Mouse (Mus musculus) right cerebral cortex, adult 18-20 months (tissue): ENCODE measurements around the gene Nmrk2.

Experiments
- DNase-seq: peaks from one replicate; pipeline ENCODE4 v3.0.0; 2022; ENCODE audit warnings: mixed read lengths

Gene Nmrk2

DNA sequence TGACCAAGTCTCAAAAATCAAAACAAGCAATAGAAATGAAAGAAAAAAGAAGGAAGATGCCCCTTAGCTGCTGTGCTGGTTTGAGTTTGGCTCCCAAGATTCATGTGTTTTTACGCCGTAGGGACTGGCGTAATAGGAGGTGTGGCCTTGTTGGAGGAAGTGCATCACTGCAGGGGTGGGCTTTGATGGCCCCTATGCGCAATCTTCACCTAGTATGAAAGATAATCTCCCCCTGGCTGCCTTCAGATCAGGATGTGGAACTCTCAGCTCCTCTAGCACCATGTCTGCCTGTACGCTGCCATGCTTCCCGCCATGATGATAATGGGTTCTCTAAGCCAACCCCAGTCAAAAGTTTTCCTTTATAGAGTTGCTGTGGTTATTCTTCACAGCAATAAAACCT lies 14.4 kb upstream of the Nmrk2 start:
- no peak for DNase-seq

DNA sequence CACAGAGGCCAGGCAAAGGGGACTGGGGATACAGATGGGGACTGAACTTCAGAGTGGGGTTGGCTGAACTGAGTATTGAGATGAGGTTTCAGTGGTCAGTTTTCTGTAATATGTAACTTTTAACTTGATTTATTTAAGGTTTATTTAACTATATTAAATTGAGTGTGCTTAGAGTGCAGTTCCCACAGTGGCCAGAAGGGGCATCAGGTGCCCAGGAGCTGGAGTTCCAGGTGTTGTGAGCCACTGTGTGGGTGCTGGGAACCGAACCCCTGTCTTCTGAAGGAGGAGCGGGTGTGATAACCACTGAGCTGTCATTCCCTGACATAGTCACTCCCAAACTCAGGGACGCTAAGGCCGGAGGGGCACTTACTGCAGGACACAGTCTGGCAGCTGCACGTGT lies 8.3 kb upstream of the Nmrk2 start:
- DNase-seq: no peak

DNA sequence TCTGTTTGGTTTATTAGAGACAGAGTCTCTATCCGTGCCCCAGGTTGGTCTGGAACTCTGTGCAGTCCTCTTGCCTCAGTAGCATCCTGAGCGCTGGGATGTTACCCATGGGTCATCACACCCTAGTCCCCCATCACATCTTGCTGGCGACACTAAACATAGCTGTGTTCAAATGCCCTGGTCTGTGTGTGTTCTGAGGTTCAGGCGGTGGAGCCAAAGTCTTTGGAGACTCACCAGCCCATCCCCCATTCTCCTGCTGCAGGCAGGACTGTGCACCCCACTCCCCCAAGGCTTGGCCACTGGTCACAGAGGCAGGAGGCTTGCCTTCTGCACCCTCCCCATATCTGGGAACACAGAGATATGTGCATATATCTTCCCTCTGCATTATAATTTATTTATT lies 2.3 kb upstream of the Nmrk2 start:
- no peak for DNase-seq

GRCm38 (mm10) chr10:81202978-81203720 lies 1.3 kb upstream of the Nmrk2 start:
- DNase-seq: no peak

DNA sequence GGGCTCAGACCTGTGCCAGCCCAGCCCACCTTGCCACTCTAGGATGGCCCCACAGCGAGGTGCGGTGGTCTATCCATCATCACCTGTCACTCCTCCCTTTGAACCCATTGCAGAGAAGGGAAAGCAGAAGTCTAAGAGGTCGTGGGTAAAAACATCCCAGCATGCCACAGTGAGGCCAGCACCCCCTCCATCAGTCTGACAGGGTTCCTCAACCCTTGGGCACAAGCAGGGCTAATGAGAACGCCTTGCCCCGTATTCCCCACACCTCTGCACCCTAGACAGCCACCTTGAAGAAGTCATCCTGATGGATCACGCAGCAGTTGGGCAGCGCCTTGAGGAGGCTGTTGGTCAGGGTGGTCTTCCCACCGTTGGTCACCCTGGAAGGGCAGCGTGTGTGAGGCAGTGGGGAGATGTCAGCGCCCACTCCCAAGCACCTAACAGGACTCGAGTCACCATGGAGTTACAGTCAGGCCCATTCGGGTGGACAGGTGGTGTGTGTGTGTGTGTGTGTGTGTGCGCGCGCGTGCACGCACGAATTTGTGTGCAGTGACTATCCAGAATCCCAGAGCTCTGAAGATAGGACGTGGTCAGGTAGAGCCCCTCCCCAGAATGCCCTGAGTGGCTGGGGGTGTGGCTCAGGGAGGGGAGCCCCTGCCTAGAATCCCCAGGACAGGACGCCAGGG lies 1.1 kb downstream of the Nmrk2 start:
- DNase-seq: no peak

DNA sequence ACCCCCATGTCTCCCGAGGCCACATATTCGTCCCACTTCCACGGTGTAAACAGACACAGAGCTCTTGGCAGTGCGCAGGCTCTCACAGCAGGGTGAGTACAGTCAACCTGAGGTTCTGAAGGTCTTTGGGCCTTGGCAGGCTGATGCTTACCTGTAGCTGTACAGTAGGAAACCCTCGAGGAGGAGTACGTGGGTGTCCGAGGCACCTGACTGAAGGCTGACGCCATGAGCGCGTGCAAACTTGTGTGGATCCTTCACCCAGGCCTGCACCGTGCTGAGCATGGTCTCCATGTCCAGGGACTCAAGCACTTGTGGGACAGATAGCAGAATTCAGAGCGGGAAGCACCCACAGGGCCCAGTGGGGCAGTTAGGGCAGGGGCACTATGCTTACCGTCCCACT lies 1.7 kb downstream of the Nmrk2 start:
- DNase-seq: no peak

- DNase-seq: no peak
Measured at GRCm38 (mm10) chr10:81198990-81199389, 2.9 kb downstream of the Nmrk2 start.

GRCm38 (mm10) chr10:81198230-81198629 lies 3.6 kb downstream of the Nmrk2 start:
- peak; percentile 62 for DNase-seq

DNA sequence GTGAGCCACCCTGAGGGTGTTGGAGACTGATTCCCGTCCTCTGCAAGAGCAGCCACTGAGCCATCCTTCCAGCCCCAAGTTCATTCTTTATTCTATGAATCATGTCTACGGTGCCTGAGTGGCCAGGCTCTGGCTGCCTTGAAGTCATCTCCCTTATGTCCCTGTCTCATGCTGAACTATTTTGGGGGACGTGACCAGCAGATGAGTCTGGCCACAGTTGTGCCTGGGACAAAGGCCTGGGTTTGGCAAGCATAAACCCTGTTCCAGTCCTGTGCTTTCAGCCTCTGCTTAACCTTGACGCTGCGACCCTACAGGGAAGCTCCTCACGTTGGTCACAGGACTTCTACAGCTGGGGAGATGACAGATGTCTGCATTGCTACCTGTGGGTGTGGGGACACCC lies 4.5 kb downstream of the Nmrk2 start:
- DNase-seq: no peak

- no peak for DNase-seq
Measured at GRCm38 (mm10) chr10:81196470-81197065, 5.3 kb downstream of the Nmrk2 start.

DNA sequence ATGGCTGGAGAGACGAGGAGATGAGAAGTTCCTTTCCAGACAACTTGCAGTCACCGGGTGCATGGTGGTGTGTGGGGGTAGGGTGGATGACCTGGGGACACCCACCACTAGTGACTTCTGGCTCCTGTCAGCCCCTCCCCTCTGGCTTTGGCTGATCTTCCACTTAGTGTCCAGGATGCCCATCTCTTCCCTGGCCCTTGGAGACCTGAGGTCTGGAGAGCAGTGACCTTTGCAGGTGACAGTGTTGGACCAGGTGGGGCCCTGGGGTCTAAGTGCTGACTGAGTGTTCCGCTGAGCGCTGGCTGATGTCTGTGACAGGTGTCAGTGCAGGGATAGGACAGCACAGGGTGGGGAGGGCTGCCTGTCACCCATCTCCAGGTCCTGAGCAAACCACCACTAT lies 6.6 kb downstream of the Nmrk2 start:
- DNase-seq: no peak

- no peak for DNase-seq
Measured at GRCm38 (mm10) chr10:81193991-81194774, 7.7 kb downstream of the Nmrk2 start.

GRCm38 (mm10) chr10:81192968-81193501 lies 8.8 kb downstream of the Nmrk2 start:
- no peak for DNase-seq

GRCm38 (mm10) chr10:81192270-81192967 lies 9.4 kb downstream of the Nmrk2 start:
- DNase-seq: peak; percentile 91

DNA sequence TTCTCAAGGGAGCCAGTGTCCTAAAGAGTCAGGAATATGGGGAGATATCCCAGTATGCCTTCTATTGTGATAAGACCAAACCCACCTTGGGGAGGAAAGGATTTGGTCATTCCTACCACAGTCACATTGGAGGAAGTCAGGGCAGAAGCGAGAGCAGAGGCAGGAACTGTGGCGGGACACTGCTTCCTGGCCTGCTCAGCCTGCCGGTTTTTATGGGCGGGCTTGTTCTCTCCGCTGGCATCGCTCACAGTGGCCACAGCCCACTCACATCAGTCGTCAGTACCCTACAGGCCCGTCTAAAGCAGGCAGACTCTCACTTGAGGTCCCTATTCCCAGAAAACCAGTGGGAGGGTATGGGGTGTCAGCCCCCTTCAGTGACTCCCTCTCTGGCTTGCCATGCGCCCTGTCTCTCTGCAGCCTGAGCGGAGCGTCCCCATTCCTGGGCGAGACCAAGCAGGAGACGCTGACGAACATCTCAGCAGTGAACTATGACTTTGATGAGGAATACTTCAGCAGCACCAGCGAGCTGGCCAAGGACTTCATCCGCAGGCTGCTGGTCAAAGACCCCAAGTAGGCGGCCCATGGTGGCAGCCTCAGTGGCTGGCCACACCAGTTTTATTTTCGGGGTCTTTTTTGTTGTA lies 10.4 kb downstream of the Nmrk2 start:
- DNase-seq: no peak

DNA sequence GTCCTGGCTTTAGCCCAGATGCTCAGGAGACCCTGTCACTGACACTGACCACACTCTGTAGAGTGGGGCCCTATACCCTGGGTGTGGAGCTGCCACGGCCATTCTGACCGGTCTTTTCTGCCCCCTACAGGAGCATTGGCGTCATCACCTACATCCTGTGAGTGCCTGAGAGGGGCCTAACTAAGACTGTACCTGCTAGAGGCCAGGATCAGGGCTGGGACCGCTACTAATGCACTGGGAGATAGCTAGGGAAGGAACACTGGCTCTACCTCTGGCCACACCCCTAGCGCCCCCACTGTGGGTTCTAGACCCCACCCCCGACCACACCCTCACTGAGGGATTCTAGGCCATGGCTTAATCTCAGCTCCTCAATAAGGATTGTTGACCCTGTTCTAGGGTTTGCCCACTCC lies 10.9 kb downstream of the Nmrk2 start:
- DNase-seq: no peak

DNA sequence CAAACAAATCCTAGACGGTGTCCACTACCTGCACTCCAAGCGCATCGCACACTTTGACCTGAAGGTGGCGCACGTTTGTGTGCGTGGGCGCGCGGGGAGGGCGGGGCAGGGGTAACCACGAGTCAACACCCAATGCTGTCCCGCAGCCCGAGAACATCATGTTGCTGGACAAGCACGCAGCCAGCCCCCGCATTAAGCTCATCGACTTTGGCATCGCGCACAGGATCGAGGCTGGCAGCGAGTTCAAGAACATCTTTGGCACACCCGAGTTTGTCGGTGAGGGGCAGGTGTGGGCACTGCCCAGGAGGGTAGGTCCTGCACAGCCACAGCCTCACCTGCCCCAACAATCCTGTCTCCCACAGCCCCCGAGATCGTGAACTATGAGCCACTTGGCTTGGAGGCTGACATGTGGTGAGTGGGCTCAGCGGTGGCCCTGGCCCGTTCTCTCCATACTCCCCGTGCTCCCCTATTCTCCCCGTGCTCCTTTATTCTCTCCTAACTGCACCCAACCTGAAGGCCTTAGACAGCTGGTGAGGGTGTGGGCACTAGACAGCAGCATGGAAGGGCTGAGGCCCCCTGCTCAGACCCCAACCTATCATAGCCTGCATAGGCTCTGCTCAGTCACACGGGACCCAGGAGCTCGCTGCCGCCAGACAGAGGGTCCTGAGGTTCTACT lies 11.5 kb downstream of the Nmrk2 start:
- DNase-seq: no peak

DNA sequence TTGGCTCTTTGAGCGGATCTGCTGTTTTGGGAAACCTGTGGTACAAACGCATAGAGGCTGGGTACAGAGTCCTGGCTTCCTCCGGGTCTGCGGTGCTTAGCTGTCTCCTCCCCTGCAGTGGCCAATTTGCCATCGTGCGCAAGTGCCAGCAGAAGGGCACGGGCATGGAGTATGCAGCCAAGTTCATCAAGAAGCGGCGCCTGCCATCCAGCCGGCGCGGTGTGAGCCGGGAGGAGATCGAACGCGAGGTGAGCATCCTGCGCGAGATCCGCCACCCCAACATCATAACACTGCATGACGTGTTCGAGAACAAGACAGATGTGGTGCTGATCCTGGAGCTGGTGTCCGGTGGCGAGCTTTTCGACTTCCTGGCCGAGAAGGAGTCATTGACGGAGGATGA lies 12.0 kb downstream of the Nmrk2 start:
- no peak for DNase-seq

DNA sequence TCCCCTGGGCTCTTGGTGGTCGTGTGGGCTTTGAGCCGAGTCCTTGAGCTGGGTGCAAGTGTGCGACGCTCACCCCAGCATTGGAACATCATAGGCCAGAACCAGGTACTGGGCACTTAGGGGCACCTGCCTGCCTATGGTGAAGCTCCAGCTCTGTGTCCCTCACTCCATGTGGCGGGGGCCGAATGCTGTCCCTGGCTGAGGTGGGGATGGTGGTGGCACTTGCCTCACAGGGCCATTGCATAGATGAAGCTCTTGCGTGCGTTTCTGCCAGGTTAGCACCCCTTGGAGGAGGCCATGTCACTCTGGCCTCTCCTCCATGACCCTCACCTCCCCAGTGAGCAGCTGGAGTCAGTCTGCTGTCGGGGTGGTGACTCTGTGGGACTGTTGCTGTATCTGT lies 14.7 kb downstream of the Nmrk2 start:
- DNase-seq: no peak

DNA sequence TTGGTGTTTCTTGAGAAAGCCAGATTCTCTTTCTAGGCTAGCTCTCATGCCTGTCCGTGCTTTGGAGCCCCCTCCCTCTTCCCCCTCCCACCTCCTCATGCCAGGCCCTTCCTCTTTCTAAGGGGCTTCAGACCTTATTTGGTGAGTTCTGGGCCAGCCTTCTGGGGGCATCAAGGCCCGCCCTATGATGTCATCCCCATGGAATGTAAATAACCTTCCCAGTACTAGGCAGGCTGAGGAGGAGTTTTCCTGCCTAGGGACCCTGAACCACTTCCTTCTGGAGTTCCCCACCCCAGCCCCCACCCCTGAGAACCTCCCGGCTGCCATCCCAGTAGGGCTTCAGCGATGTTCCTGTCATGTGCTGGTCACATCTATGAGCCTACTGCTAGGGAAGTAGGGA lies 17.1 kb downstream of the Nmrk2 start:
- no peak for DNase-seq

GRCm38 (mm10) chr10:81183805-81184204 lies 18.0 kb downstream of the Nmrk2 start, which contains the start of gene 4930442H23Rik:
Gene 4930442H23Rik, minus strand, starts transcription at chr10:81183849.
- DNase-seq: no peak
